ENCODE assay signal across 13 mouse cellular contexts in genomic region chr2:77896843-77897557, GRCm38 (mm10). TPM values are rescaled to one million over a fixed set of nuclear protein-coding genes. Genes with fewer than 3 reads are reported as not detected.
DNase-seq lines count a peak whose midpoint lies in the region; ATAC-seq and TF ChIP-seq lines count a peak whose summit lies in the region.
"Had no signal": no experiment of that assay in that cellular context is flagged by ENCODE, and none has a peak within 500 bp of the region (broad histone marks: within the 10 kb centered on the region; RNA-seq: fewer than 3 reads in every experiment).

No protein-coding gene starts in this region.

- H3K36me3 ChIP-seq in forebrain, embryonic 16.5 days (ENCODE audit: control insufficient read depth, insufficient read depth) = peaks cover 34% of the 10 kb centered on the region
- peaks cover 92% of the 10 kb centered on the region for H3K36me3 ChIP-seq in forebrain, embryonic 10.5 days (replicated peaks)
- peaks cover 23% of the 10 kb centered on the region for H3K36me3 ChIP-seq in midbrain, postnatal 0 days (ENCODE audit: insufficient read depth, low read length)
- peaks cover 16% of the 10 kb centered on the region for H3K36me3 ChIP-seq in midbrain, embryonic 16.5 days (ENCODE audit: control insufficient read depth, insufficient read depth, low read length)
- peaks cover 40% of the 10 kb centered on the region for H3K36me3 ChIP-seq in liver, postnatal 0 days (replicated peaks; ENCODE audit: insufficient read depth, low read length)

- ATAC-seq in forebrain, embryonic 16.5 days = peak; percentile 85
- no peak for ATAC-seq in midbrain, postnatal 0 days (ENCODE audit: low FRiP score)
- ATAC-seq in midbrain, embryonic 16.5 days = no peak
- no peak for ATAC-seq in liver, postnatal 0 days
- ATAC-seq: intestine, embryonic 15.5 days had no signal

- no peak for TF ChIP-seq CTCF in midbrain, postnatal 0 days (IDR thresholded peaks at IDR 0.05)
- no peak for TF ChIP-seq CTCF in liver, postnatal 0 days (IDR thresholded peaks at IDR 0.05; ENCODE audit: low read depth)

- DNase-seq in forebrain, embryonic 10.5 days (ENCODE audit: extremely low spot score, low spot score) = no peak
- peak; percentile 30 for DNase-seq in midbrain, postnatal 0 days (ENCODE audit: low spot score)
- DNase-seq in cerebellum, adult 9-11 months = peak; percentile 59
- DNase-seq in layer of hippocampus, postnatal 10 days (ENCODE audit: low spot score in 2 of 2) = peak; percentile 56 to 59
- DNase-seq in heart, postnatal 25 days (ENCODE audit: low spot score) = no peak
- no peak for DNase-seq in liver, postnatal 0 days
- DNase-seq: heart, adult 11 months; kidney, postnatal 36 days; thymus, postnatal 4 days had no signal

- no peaks in the 10 kb centered on the region for H3K27me3 ChIP-seq in forebrain, embryonic 16.5 days (replicated peaks; ENCODE audit: control insufficient read depth, insufficient read depth, low read length)
- H3K27me3 ChIP-seq in forebrain, embryonic 10.5 days (ENCODE audit: poor library complexity, severe bottlenecking) = no peaks in the 10 kb centered on the region
- H3K27me3 ChIP-seq in midbrain, postnatal 0 days (ENCODE audit: insufficient read depth, low read length) = no peaks in the 10 kb centered on the region
- H3K27me3 ChIP-seq in midbrain, embryonic 16.5 days (ENCODE audit: control insufficient read depth, insufficient read depth, low read depth, low read length) = no peaks in the 10 kb centered on the region
- H3K27me3 ChIP-seq in liver, postnatal 0 days (ENCODE audit: insufficient read depth, low read length) = no peaks in the 10 kb centered on the region
- H3K27me3 ChIP-seq: intestine, embryonic 15.5 days had no signal

- H3K4me1 ChIP-seq in forebrain, embryonic 16.5 days (replicated peaks; ENCODE audit: control insufficient read depth, insufficient read depth, low read length) = no peaks in the 10 kb centered on the region
- no peaks in the 10 kb centered on the region for H3K4me1 ChIP-seq in forebrain, embryonic 10.5 days
- H3K4me1 ChIP-seq in midbrain, postnatal 0 days (ENCODE audit: insufficient read depth, low read length) = no peaks in the 10 kb centered on the region
- no peaks in the 10 kb centered on the region for H3K4me1 ChIP-seq in midbrain, embryonic 16.5 days (ENCODE audit: control insufficient read depth, insufficient read depth, low read length)
- no peaks in the 10 kb centered on the region for H3K4me1 ChIP-seq in liver, postnatal 0 days (ENCODE audit: insufficient read depth)
- H3K4me1 ChIP-seq: intestine, embryonic 15.5 days had no signal

- TF ChIP-seq EP300 in liver, postnatal 0 days (IDR thresholded peaks at IDR 0.05; ENCODE audit: low read depth) = no peak

- 85% methylated on average over 12 of the region's 12 CpGs for WGBS in forebrain, embryonic 16.5 days
- WGBS in forebrain, embryonic 10.5 days = 94% methylated on average over 12 of the region's 12 CpGs
- 92% methylated on average over 12 of the region's 12 CpGs for WGBS in midbrain, postnatal 0 days
- 94% methylated on average over 12 of the region's 12 CpGs for WGBS in midbrain, embryonic 16.5 days
- 85% methylated on average over 12 of the region's 12 CpGs for WGBS in liver, postnatal 0 days (ENCODE audit: insufficient replicate concordance)

- H3K4me3 ChIP-seq in forebrain, embryonic 16.5 days (replicated peaks; ENCODE audit: low read length) = no peak overlapping the region
- no peak overlapping the region for H3K4me3 ChIP-seq in forebrain, embryonic 10.5 days
- H3K4me3 ChIP-seq in midbrain, postnatal 0 days (ENCODE audit: low read depth, low read length) = no peak overlapping the region
- no peak overlapping the region for H3K4me3 ChIP-seq in midbrain, embryonic 16.5 days (ENCODE audit: low read depth, low read length)
- no peak overlapping the region for H3K4me3 ChIP-seq in liver, postnatal 0 days (ENCODE audit: low read depth, low read length)
- H3K4me3 ChIP-seq: erythroblast, embryonic 14.5 days; intestine, embryonic 15.5 days had no signal

- no peak overlapping the region for H3K9ac ChIP-seq in forebrain, embryonic 16.5 days (replicated peaks; ENCODE audit: low read depth, low read length)
- H3K9ac ChIP-seq in midbrain, postnatal 0 days (replicated peaks; ENCODE audit: low read length, poor library complexity, severe bottlenecking) = no peak overlapping the region
- H3K9ac ChIP-seq in midbrain, embryonic 16.5 days (ENCODE audit: low read depth, low read length) = no peak overlapping the region
- H3K9ac ChIP-seq in liver, postnatal 0 days (replicated peaks) = no peak overlapping the region
- H3K9ac ChIP-seq: intestine, embryonic 15.5 days had no signal

- intact Hi-C loops in heart, postnatal 25 days (cut with DNase I) = no loop called here

- no peaks in the 10 kb centered on the region for H3K9me3 ChIP-seq in forebrain, embryonic 16.5 days (ENCODE audit: control insufficient read depth, low read length)
- H3K9me3 ChIP-seq in forebrain, embryonic 10.5 days = no peaks in the 10 kb centered on the region
- H3K9me3 ChIP-seq in midbrain, postnatal 0 days (ENCODE audit: low read length) = no peaks in the 10 kb centered on the region
- H3K9me3 ChIP-seq in midbrain, embryonic 16.5 days (replicated peaks; ENCODE audit: control insufficient read depth, low read length, poor library complexity, severe bottlenecking) = no peaks in the 10 kb centered on the region
- no peaks in the 10 kb centered on the region for H3K9me3 ChIP-seq in liver, postnatal 0 days (ENCODE audit: low read length)
- H3K9me3 ChIP-seq: intestine, embryonic 15.5 days had no signal

- no peak overlapping the region for H3K4me2 ChIP-seq in forebrain, embryonic 16.5 days (ENCODE audit: low read length)
- no peak overlapping the region for H3K4me2 ChIP-seq in midbrain, postnatal 0 days (ENCODE audit: low read depth, low read length, poor library complexity, severe bottlenecking)
- H3K4me2 ChIP-seq in midbrain, embryonic 16.5 days (ENCODE audit: low read length) = no peak overlapping the region
- no peak overlapping the region for H3K4me2 ChIP-seq in liver, postnatal 0 days (ENCODE audit: low read depth, low read length)
- H3K4me2 ChIP-seq: intestine, embryonic 15.5 days had no signal

- no peak overlapping the region for H3K27ac ChIP-seq in forebrain, embryonic 16.5 days (ENCODE audit: low read length)
- no peak overlapping the region for H3K27ac ChIP-seq in forebrain, embryonic 10.5 days
- no peak overlapping the region for H3K27ac ChIP-seq in midbrain, postnatal 0 days (ENCODE audit: low read depth, low read length)
- no peak overlapping the region for H3K27ac ChIP-seq in midbrain, embryonic 16.5 days (ENCODE audit: low read length)
- no peak overlapping the region for H3K27ac ChIP-seq in liver, postnatal 0 days (ENCODE audit: low read depth)
- H3K27ac ChIP-seq: intestine, embryonic 15.5 days had no signal

RNA-seq across cellular contexts. Expression of gene Cwc22, which starts 49.2 kb away (rescaled TPM):
- 27.4 and 29.7 TPM in 2 replicates for polyA plus RNA-seq in forebrain, embryonic 16.5 days (2015; fragmentation: Nextera tagmentation; extraction: Ambion mirVana)
- 41.4 and 43.1 TPM in 2 replicates for polyA plus RNA-seq in forebrain, embryonic 10.5 days (2016; fragmentation: Nextera tagmentation; extraction: Ambion mirVana)
- 11.8 and 12.7 TPM in 2 replicates for total RNA-seq in midbrain, postnatal 0 days (2014; rRNA removed)
- polyA plus RNA-seq in midbrain, postnatal 0 days (2015; fragmentation: Nextera tagmentation; extraction: Ambion mirVana) = 9.4 TPM in 2 replicates
- 20.6 and 23.2 TPM in 2 replicates for polyA plus RNA-seq in midbrain, embryonic 16.5 days (2015; fragmentation: Nextera tagmentation; extraction: Ambion mirVana)
- 10 to 100 TPM; 24.9 to 25.2 TPM for total RNA-seq in layer of hippocampus, postnatal 10 days (2021)
- total RNA-seq in heart, postnatal 25 days (2021) = 10 to 100 TPM; 13.7 to 14.1 TPM
- 5.9 and 9.0 TPM in 2 replicates for polyA plus RNA-seq in liver, postnatal 0 days (2015; fragmentation: Nextera tagmentation; extraction: Ambion mirVana)

Comparison
In these comparisons a context has a peak if more than half of its experiments do, and no peak if none do; other contexts are left out.
1. DNase-seq: peak in midbrain, postnatal 0 days (single experiment), cerebellum, adult 9-11 months (single experiment) and layer of hippocampus, postnatal 10 days (2 of 2); none in forebrain, embryonic 10.5 days (single experiment), heart, postnatal 25 days (single experiment) and liver, postnatal 0 days (single experiment).